Mouse (Mus musculus) spleen, postnatal 10 days (tissue): ENCODE results near the gene Hist1h2ad.
"Not testable (repeated sequence)": the region's sequence is repeated elsewhere in the genome, so short reads cannot be mapped to it uniquely, and the experiment has no call there.

Source experiments
- DNase-seq, 2 experiments: peaks; one replicate each; pipeline ENCODE4 v3.0.0; 2021 to 2022; ENCODE audit warnings: low spot score in 2 of 2

Gene Hist1h2ad

GRCm38 (mm10) chr13:23573898-23574524 is at the start of gene Hist1h2ad, which contains the start of gene Hist1h2bf:
TSS of gene Hist1h2ad (plus strand) at chr13:23574381.
TSS of gene Hist1h2bf (minus strand) at chr13:23574196.
- DNase-seq = peak; percentile 91

- DNase-seq = peak; percentile 77 to 87
Observed at GRCm38 (mm10) chr13:23524654-23525053, 49.5 kb upstream of the Hist1h2ad start.

- DNase-seq = no peak
Observed at GRCm38 (mm10) chr13:23525901-23526300, 48.3 kb upstream of the Hist1h2ad start.

- DNase-seq = peak; percentile 90 to 93
Observed at GRCm38 (mm10) chr13:23526312-23526711, 47.9 kb upstream of the Hist1h2ad start.

- no peak for DNase-seq
Observed at GRCm38 (mm10) chr13:23529005-23529404, 45.2 kb upstream of the Hist1h2ad start.

GRCm38 (mm10) chr13:23529480-23530165 is 44.6 kb upstream of the Hist1h2ad start:
- DNase-seq = no peak

GRCm38 (mm10) chr13:23530181-23530900 is 43.8 kb upstream of the Hist1h2ad start:
- DNase-seq = peak; percentile 72 to 76

- DNase-seq = peak; percentile 95 to 99
Observed at GRCm38 (mm10) chr13:23530901-23531875, 43.0 kb upstream of the Hist1h2ad start, which contains the start of gene Hist1h4h. TSS of gene Hist1h4h (plus strand) at chr13:23531050.

- DNase-seq = peak; percentile 53 to 65
Observed at GRCm38 (mm10) chr13:23532262-23533075, 41.7 kb upstream of the Hist1h2ad start.

GRCm38 (mm10) chr13:23533560-23534367 is 40.4 kb upstream of the Hist1h2ad start, which contains the start of gene Hist1h2af:
TSS of gene Hist1h2af (plus strand) at chr13:23533906.
- peak; percentile 78 to 83 for DNase-seq

GRCm38 (mm10) chr13:23534368-23535131 is 39.6 kb upstream of the Hist1h2ad start:
- DNase-seq = peak; percentile 55 to 60

GRCm38 (mm10) chr13:23535137-23536075 is 38.8 kb upstream of the Hist1h2ad start, which contains the start of gene Hist1h3g:
TSS of gene Hist1h3g (plus strand) at chr13:23535422.
- peak; percentile 92 for DNase-seq

- DNase-seq = no peak
Observed at GRCm38 (mm10) chr13:23536076-23536822, 37.9 kb upstream of the Hist1h2ad start.

- no peak for DNase-seq
Observed at GRCm38 (mm10) chr13:23537006-23537710, 37.0 kb upstream of the Hist1h2ad start.

- no peak for DNase-seq
Observed at GRCm38 (mm10) chr13:23538249-23538648, 35.9 kb upstream of the Hist1h2ad start.

GRCm38 (mm10) chr13:23539821-23540220 is 34.4 kb upstream of the Hist1h2ad start:
- DNase-seq = not testable (repeated sequence)
